Comparison of ENCODE assay signal across 8 mouse cellular contexts in the genomic region with DNA sequence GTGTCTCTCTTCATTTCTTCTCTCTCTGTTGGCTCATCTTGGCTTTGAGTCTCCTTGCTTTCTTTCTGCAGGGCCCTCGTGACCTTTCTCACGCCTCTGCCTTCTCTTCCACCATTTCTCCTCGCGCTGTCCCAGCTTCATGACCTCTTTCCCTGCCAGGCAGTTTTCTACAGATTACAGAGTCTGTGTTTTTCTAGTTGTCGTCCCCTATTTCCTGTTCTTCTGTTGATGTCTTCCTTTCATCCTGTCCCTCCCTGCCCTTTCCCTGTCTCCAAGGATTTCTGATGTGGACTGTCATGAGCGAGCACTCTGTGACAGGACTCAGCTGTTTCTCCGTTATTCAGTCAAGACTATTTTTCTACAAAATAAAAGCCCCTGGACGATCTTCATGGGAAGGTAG.
DNase-seq lines count a peak whose midpoint lies in the region; ATAC-seq lines count a peak whose summit lies in the region.

No protein-coding gene starts in this region.

- no peak overlapping the region for H3K4me2 ChIP-seq in midbrain, embryonic 13.5 days (replicated peaks)
- H3K4me2 ChIP-seq in heart, embryonic 12.5 days, result no peak overlapping the region
- H3K4me2 ChIP-seq in midbrain, embryonic 16.5 days (ENCODE audit: low read length), result no peak overlapping the region

- peak; percentile 22 for DNase-seq in midbrain, embryonic 10.5 days (ENCODE audit: low spot score)
- peak; percentile 28 for DNase-seq in kidney, adult 9 months
- peak; percentile 24 for DNase-seq in retina, embryonic 14.5 days (ENCODE audit: low spot score)
- DNase-seq in B cell, adult 2 months, result no peak
- no peak for DNase-seq in right cerebral cortex, adult 2 months (ENCODE audit: low spot score in 2 of 2)

- H3K27ac ChIP-seq in midbrain, embryonic 10.5 days (replicated peaks), result 0 out of 2 replicates have a peak overlapping the region, but pooled peaks have one; percentile 9
- no peak overlapping the region for H3K27ac ChIP-seq in midbrain, embryonic 13.5 days
- peak overlapping the region; percentile 48; the same call in 1 of the 2 replicates for H3K27ac ChIP-seq in heart, embryonic 12.5 days (ENCODE audit: poor library complexity, severe bottlenecking)
- H3K27ac ChIP-seq in midbrain, embryonic 16.5 days (ENCODE audit: low read length), result no peak overlapping the region

- H3K9me3 ChIP-seq in midbrain, embryonic 10.5 days (replicated peaks), result no peaks in the 10 kb centered on the region
- H3K9me3 ChIP-seq in midbrain, embryonic 13.5 days, result no peaks in the 10 kb centered on the region
- no peaks in the 10 kb centered on the region for H3K9me3 ChIP-seq in heart, embryonic 12.5 days (replicated peaks)
- no peaks in the 10 kb centered on the region for H3K9me3 ChIP-seq in midbrain, embryonic 16.5 days (replicated peaks; ENCODE audit: control insufficient read depth, low read length, poor library complexity, severe bottlenecking)

- H3K4me1 ChIP-seq in midbrain, embryonic 10.5 days, result peaks cover 12% of the 10 kb centered on the region
- H3K4me1 ChIP-seq in midbrain, embryonic 13.5 days (replicated peaks), result no peaks in the 10 kb centered on the region
- H3K4me1 ChIP-seq in heart, embryonic 12.5 days (replicated peaks), result peaks cover 33% of the 10 kb centered on the region
- peaks cover 8% of the 10 kb centered on the region; the same call in 1 of the 2 replicates for H3K4me1 ChIP-seq in midbrain, embryonic 16.5 days (ENCODE audit: control insufficient read depth, insufficient read depth, low read length)

- no peaks in the 10 kb centered on the region for H3K27me3 ChIP-seq in midbrain, embryonic 10.5 days (ENCODE audit: low read depth, poor library complexity, severe bottlenecking)
- H3K27me3 ChIP-seq in midbrain, embryonic 13.5 days, result no peaks in the 10 kb centered on the region
- no peaks in the 10 kb centered on the region for H3K27me3 ChIP-seq in heart, embryonic 12.5 days (replicated peaks)
- H3K27me3 ChIP-seq in midbrain, embryonic 16.5 days (ENCODE audit: control insufficient read depth, insufficient read depth, low read depth, low read length), result no peaks in the 10 kb centered on the region

- no peak overlapping the region for H3K4me3 ChIP-seq in midbrain, embryonic 10.5 days
- no peak overlapping the region for H3K4me3 ChIP-seq in midbrain, embryonic 13.5 days (replicated peaks)
- H3K4me3 ChIP-seq in heart, embryonic 12.5 days, result no peak overlapping the region
- no peak overlapping the region for H3K4me3 ChIP-seq in midbrain, embryonic 16.5 days (ENCODE audit: low read depth, low read length)

- ATAC-seq in midbrain, embryonic 13.5 days, result no peak
- ATAC-seq in heart, embryonic 12.5 days (ENCODE audit: insufficient number of reproducible peaks, low FRiP score), result peak; percentile 67
- ATAC-seq in midbrain, embryonic 16.5 days, result no peak

- WGBS in midbrain, embryonic 10.5 days, result 54% methylated on average over 8 of the region's 8 CpGs
- WGBS in midbrain, embryonic 13.5 days, result 32% methylated on average over 8 of the region's 8 CpGs
- 30% methylated on average over 8 of the region's 8 CpGs for WGBS in heart, embryonic 12.5 days
- WGBS in midbrain, embryonic 16.5 days, result 23% methylated on average over 8 of the region's 8 CpGs

- no peak overlapping the region for H3K9ac ChIP-seq in midbrain, embryonic 13.5 days (replicated peaks)
- H3K9ac ChIP-seq in heart, embryonic 12.5 days, result no peak overlapping the region
- H3K9ac ChIP-seq in midbrain, embryonic 16.5 days (ENCODE audit: low read depth, low read length), result no peak overlapping the region

- H3K36me3 ChIP-seq in midbrain, embryonic 10.5 days, result no peaks in the 10 kb centered on the region
- no peaks in the 10 kb centered on the region for H3K36me3 ChIP-seq in midbrain, embryonic 13.5 days
- H3K36me3 ChIP-seq in heart, embryonic 12.5 days, result no peaks in the 10 kb centered on the region
- H3K36me3 ChIP-seq in midbrain, embryonic 16.5 days (ENCODE audit: control insufficient read depth, insufficient read depth, low read length), result no peaks in the 10 kb centered on the region

Comparison
In these comparisons a context has a peak if more than half of its experiments do, and no peak if none do; other contexts are left out.
1. H3K27ac ChIP-seq: peak in midbrain, embryonic 10.5 days (single experiment) and heart, embryonic 12.5 days (single experiment); none in midbrain, embryonic 13.5 days (single experiment) and midbrain, embryonic 16.5 days (single experiment).
2. DNase-seq: peak in midbrain, embryonic 10.5 days (single experiment), kidney, adult 9 months (single experiment) and retina, embryonic 14.5 days (single experiment); none in B cell, adult 2 months (0 of 2) and right cerebral cortex, adult 2 months (0 of 2).